Mouse (Mus musculus) megakaryocyte-erythroid progenitor cell, adult 5-6 weeks (primary cell): Measurements from ENCODE around the gene Gm3286. TPM values are rescaled to one million over a fixed set of nuclear protein-coding genes. Genes with fewer than 3 reads are reported as not detected.
"Not testable (repeated sequence)": the region's sequence is repeated elsewhere in the genome, so short reads cannot be mapped to it uniquely, and the experiment has no call there.

Experiments used
- ATAC-seq: replicated peaks from 2 replicates; pipeline ENCODE4 v1.8.0; 2016; ENCODE audit warnings: mild to moderate bottlenecking, inconsistent platforms; ENCODE audit not compliant: severe bottlenecking, poor library complexity, low FRiP score, low TSS enrichment
- total RNA-seq, 2 experiments: library from RNA; stranded (forward) in 1 of 2; stranded (reverse) in 1 of 2; fragments of 200-1000, 215-1000 nt in 1 of 2; fragments of >200 nt in 1 of 2; fragmentation: Nextera tagmentation in 1 of 2; gene quantifications; 2 replicates each; pipeline ENCODE4 v1.2.3; 2014 to 2017

The Gm3286 gene
- total RNA-seq (2014; fragmentation: Nextera tagmentation), result not detected in 2 replicates
- total RNA-seq (2017), result not detected in 2 replicates

- not testable (repeated sequence) for ATAC-seq
These were observed at the start of gene Gm3286 for GRCm38 (mm10) chr5:95510458-95510857. Gm3286 (plus strand) TSS chr5:95510758.

Other genes starting within 250 kb of the Gm3286 start
- not detected in 2 replicates for gene Gm10424, start 238.0 kb upstream of the Gm3286 start, total RNA-seq (2014; fragmentation: Nextera tagmentation)
- gene Gm10424, start 238.0 kb upstream of the Gm3286 start, total RNA-seq (2017), result not detected in 2 replicates
- gene Gm3259, start 204.8 kb upstream of the Gm3286 start, total RNA-seq (2014; fragmentation: Nextera tagmentation), result not detected in 2 replicates
- not detected in 2 replicates for gene Gm3259, start 204.8 kb upstream of the Gm3286 start, total RNA-seq (2017)
- not detected in 2 replicates for gene D5Ertd577e, start 54.0 kb upstream of the Gm3286 start, total RNA-seq (2014; fragmentation: Nextera tagmentation)
- gene D5Ertd577e, start 54.0 kb upstream of the Gm3286 start, total RNA-seq (2017), result not detected in 2 replicates
- gene Gm7971, start 84.1 kb downstream of the Gm3286 start, total RNA-seq (2014; fragmentation: Nextera tagmentation), result not detected in 2 replicates
- not detected in 2 replicates for gene Gm7971, start 84.1 kb downstream of the Gm3286 start, total RNA-seq (2017)
- gene Gm7978, start 225.4 kb downstream of the Gm3286 start, total RNA-seq (2014; fragmentation: Nextera tagmentation), result not detected in 2 replicates
- not detected in 2 replicates for gene Gm7978, start 225.4 kb downstream of the Gm3286 start, total RNA-seq (2017)
- not detected in 2 replicates for gene Gm7982, start 231.3 kb downstream of the Gm3286 start, total RNA-seq (2014; fragmentation: Nextera tagmentation)
- not detected in 2 replicates for gene Gm7982, start 231.3 kb downstream of the Gm3286 start, total RNA-seq (2017)